Mouse (Mus musculus) C2C12 (cell line): ENCODE results near the gene Nkx6-1.

Source experiments
- CEBPB ChIP-seq: IDR thresholded peaks from one replicate; pipeline ENCODE4 v1.6.1; 2011; ENCODE audit warnings: low read depth, mild to moderate bottlenecking, control low read depth, moderate library complexity
- CTCF ChIP-seq: IDR thresholded peaks from one replicate; pipeline ENCODE4 v1.5.1; 2011; ENCODE audit not compliant: control insufficient read depth, insufficient read depth, insufficient read length
- FOSL1 ChIP-seq: IDR thresholded peaks from one replicate; pipeline ENCODE4 v1.8.0; 2011; ENCODE audit warnings: mild to moderate bottlenecking, low read length; ENCODE audit not compliant: poor library complexity, insufficient read depth, severe bottlenecking
- MAX ChIP-seq: IDR thresholded peaks from one replicate; pipeline ENCODE4 v1.6.1; 2011; ENCODE audit warnings: mild to moderate bottlenecking, control low read depth
- MYOD1 ChIP-seq: IDR thresholded peaks from one replicate; pipeline ENCODE4 v1.6.1; 2011; ENCODE audit warnings: low read depth; ENCODE audit not compliant: control insufficient read depth, insufficient read length
- USF1 ChIP-seq: IDR thresholded peaks from one replicate; pipeline ENCODE4 v1.6.1; 2011; ENCODE audit warnings: low read depth, mild to moderate bottlenecking, control low read depth, moderate library complexity

GRCm38 (mm10) chr5:101657698-101658097 is 7.1 kb downstream of the Nkx6-1 start:
- TF ChIP-seq CTCF (no peak), MYOD1 (no peak), USF1 (no peak), MAX (no peak), CEBPB (no peak), FOSL1 (no peak)
